9 mouse cellular contexts compared by ENCODE assay signal in the genomic region with DNA sequence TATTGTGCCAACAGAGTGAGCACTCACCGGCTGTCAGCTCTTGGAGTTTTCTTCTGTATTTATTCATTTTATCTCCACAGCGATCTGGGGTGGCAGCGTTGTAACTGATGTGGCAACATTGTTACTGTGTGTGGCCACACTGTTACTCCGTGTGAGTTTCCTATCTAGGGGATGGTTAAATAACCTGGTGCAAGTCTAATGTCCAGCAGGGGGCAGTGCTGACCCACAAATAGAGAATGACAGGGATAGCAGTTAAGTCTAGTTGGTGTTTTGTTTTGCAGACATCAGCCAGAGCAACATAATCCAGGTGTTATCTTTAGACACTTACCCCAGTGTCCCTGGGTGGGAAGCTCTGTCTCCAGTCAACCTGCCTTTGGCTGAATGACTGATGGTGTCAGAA. TPM values are rescaled to one million over a fixed set of nuclear protein-coding genes. Genes with fewer than 3 reads are reported as not detected.
DNase-seq lines count a peak whose midpoint lies in the region; TF ChIP-seq lines count a peak whose summit lies in the region.
"Had no signal": no experiment of that assay in that cellular context is flagged by ENCODE, and none has a peak within 500 bp of the region (broad histone marks: within the 10 kb centered on the region; RNA-seq: fewer than 3 reads in every experiment).

No protein-coding gene starts in this region.

- WGBS in heart, adult 2 months = 4% methylated on average over 4 of the region's 4 CpGs
- WGBS in lung, adult 2 months = 7% methylated on average over 4 of the region's 4 CpGs

- no peak overlapping the region for H3K4me3 ChIP-seq in heart, adult 2 months
- H3K4me3 ChIP-seq in lung, adult 2 months (replicated peaks; ENCODE audit: extremely low read depth, low read depth, low read length) = no peak overlapping the region
- H3K4me3 ChIP-seq: limb, embryonic 15.5 days had no signal

- H3K9ac ChIP-seq in heart, adult 2 months (ENCODE audit: low read depth, low read length) = no peak overlapping the region
- H3K9ac ChIP-seq: limb, embryonic 15.5 days had no signal

- peak; percentile 92 for TF ChIP-seq CTCF in heart, adult 2 months (IDR thresholded peaks at IDR 0.05)
- peak; percentile 54 for TF ChIP-seq CTCF in lung, adult 2 months (IDR thresholded peaks at IDR 0.05; ENCODE audit: insufficient read depth, low read length)

- H3K4me1 ChIP-seq in heart, adult 2 months (ENCODE audit: control insufficient read depth, insufficient read depth, low read length) = no peaks in the 10 kb centered on the region; the same call in 1 of the 2 replicates
- H3K4me1 ChIP-seq in lung, adult 2 months (ENCODE audit: control insufficient read depth, insufficient read depth, low read length) = no peaks in the 10 kb centered on the region
- H3K4me1 ChIP-seq: limb, embryonic 15.5 days had no signal

- no peaks in the 10 kb centered on the region for H3K36me3 ChIP-seq in heart, adult 2 months (ENCODE audit: control insufficient read depth, insufficient read depth, low read length)
- H3K36me3 ChIP-seq: limb, embryonic 15.5 days had no signal

- intact Hi-C loops in heart, adult 2 months (cut with DNase I) = loop anchor here (1.0 kb wide), 1 partner anchor 513 kb away; no protein-coding TSS in a partner anchor

- H3K79me2 ChIP-seq in heart, adult 2 months (replicated peaks; ENCODE audit: control insufficient read depth, insufficient read depth, low read length) = no peaks in the 10 kb centered on the region

- TF ChIP-seq POLR2A in heart, adult 2 months (IDR thresholded peaks at IDR 0.05; ENCODE audit: insufficient read depth, low read depth, low read length) = no peak
- no peak for TF ChIP-seq POLR2A in lung, adult 2 months (IDR thresholded peaks at IDR 0.05; ENCODE audit: borderline replicate concordance, extremely low read depth, low read depth, low read length)

- H3K27ac ChIP-seq in heart, adult 2 months = no peak overlapping the region
- H3K27ac ChIP-seq: limb, embryonic 15.5 days had no signal

- no peak for TF ChIP-seq EP300 in heart, adult 2 months (IDR thresholded peaks at IDR 0.05; ENCODE audit: insufficient read depth, low read depth, low read length)

- peak; percentile 84 to 88 for DNase-seq in CD8-positive naive resting alpha-beta T cell, adult 2 months (ENCODE audit: low read depth in 2 of 2, low spot score in 2 of 2)
- DNase-seq in adrenal gland, adult 8-10 months = peak; percentile 49
- peak; percentile 89 for DNase-seq in embryo, embryonic 11 days
- peak; percentile 65 to 79 for DNase-seq in heart, adult 2 months
- DNase-seq in kidney, postnatal 36 days = peak; percentile 83 to 93
- peak; percentile 71 for DNase-seq in lung, adult 2 months
- peak; percentile 95 for DNase-seq in retina, embryonic 14.5 days (ENCODE audit: low spot score)
- DNase-seq in thymus, postnatal 4 days = peak; percentile 92

- no peaks in the 10 kb centered on the region for H3K27me3 ChIP-seq in heart, adult 2 months (ENCODE audit: control insufficient read depth, insufficient read depth, low read length)
- H3K27me3 ChIP-seq: limb, embryonic 15.5 days had no signal

RNA-seq across cellular contexts. Expression of a gene that starts 23.1 kb away (rescaled TPM):
- 100 to 1,000 TPM; 136 to 162 (median 142) TPM for total RNA-seq in adrenal gland, adult 8-10 months (2022)
- 10 to 100 TPM; 89.8 to 98.1 TPM for total RNA-seq in heart, adult 2 months (2021)
- 94.8 and 122 TPM in 2 replicates for polyA plus RNA-seq in heart, adult 2 months (2012; rRNA removed)
- 107 and 111 TPM in 2 replicates for polyA plus RNA-seq in lung, adult 2 months (2012; rRNA removed)

RNA-seq across cellular contexts. Expression of a gene that starts 24.3 kb away (rescaled TPM):
- total RNA-seq in adrenal gland, adult 8-10 months (2022) = under 1 TPM; 0.22 to 0.77 (median 0.55) TPM
- under 1 TPM; 0.32 to 0.34 TPM for total RNA-seq in heart, adult 2 months (2021)
- polyA plus RNA-seq in heart, adult 2 months (2012; rRNA removed) = 0.47 TPM in 2 replicates
- 10.9 and 12.9 TPM in 2 replicates for polyA plus RNA-seq in lung, adult 2 months (2012; rRNA removed)

RNA-seq across cellular contexts. Expression of a gene that starts 27.4 kb away (rescaled TPM):
- not detected for total RNA-seq in adrenal gland, adult 8-10 months (2022)
- total RNA-seq in heart, adult 2 months (2021) = not detected
- not detected in 2 replicates for polyA plus RNA-seq in heart, adult 2 months (2012; rRNA removed)
- not detected in 2 replicates for polyA plus RNA-seq in lung, adult 2 months (2012; rRNA removed)

RNA-seq across cellular contexts. Expression of a gene that starts 46.1 kb away (rescaled TPM):
- total RNA-seq in adrenal gland, adult 8-10 months (2022) = 100 to 1,000 TPM; 436 to 646 (median 493) TPM
- 1,000 to 10,000 TPM; 2,054 to 2,380 TPM for total RNA-seq in heart, adult 2 months (2021)
- 1,765 and 1,963 TPM in 2 replicates for polyA plus RNA-seq in heart, adult 2 months (2012; rRNA removed)
- 249 and 279 TPM in 2 replicates for polyA plus RNA-seq in lung, adult 2 months (2012; rRNA removed)

RNA-seq across cellular contexts. Expression of a gene that starts 54.3 kb away (rescaled TPM):
- 1 to 10 TPM in 1 of 4 experiments, under 1 TPM in 2, not detected in 1; 0.52 to 1.4 (median 0.59) TPM for total RNA-seq in adrenal gland, adult 8-10 months (2022)
- under 1 TPM in 1 of 2 experiments, not detected in 1; 0.39 TPM for total RNA-seq in heart, adult 2 months (2021)
- 0.80 and 1.5 TPM in 2 replicates for polyA plus RNA-seq in heart, adult 2 months (2012; rRNA removed)
- polyA plus RNA-seq in lung, adult 2 months (2012; rRNA removed) = 11.2 and 13.9 TPM in 2 replicates
